Mouse (Mus musculus): ENCODE results near the gene Flvcr1.
A peak's percentile ranks its signal among the peaks of the same experiment; 100 is the strongest.

Flvcr1 gene

GRCm38 (mm10) chr1:190980470-190980869 lies 45.5 kb downstream of the Flvcr1 start:
- no peak for DNase-seq (ENCODE audit: low read depth, low spot score)

GRCm38 (mm10) chr1:190979100-190979563 lies 46.8 kb downstream of the Flvcr1 start, which contains the start of gene Vash2:
Gene Vash2 (minus strand): TSS chr1:190979296.
- DNase-seq (ENCODE audit: low read depth, low spot score) = peak; percentile 96

- peak; percentile 47 for DNase-seq (ENCODE audit: low read depth, low spot score)
Observed at GRCm38 (mm10) chr1:190978511-190979073, 47.4 kb downstream of the Flvcr1 start.

DNA sequence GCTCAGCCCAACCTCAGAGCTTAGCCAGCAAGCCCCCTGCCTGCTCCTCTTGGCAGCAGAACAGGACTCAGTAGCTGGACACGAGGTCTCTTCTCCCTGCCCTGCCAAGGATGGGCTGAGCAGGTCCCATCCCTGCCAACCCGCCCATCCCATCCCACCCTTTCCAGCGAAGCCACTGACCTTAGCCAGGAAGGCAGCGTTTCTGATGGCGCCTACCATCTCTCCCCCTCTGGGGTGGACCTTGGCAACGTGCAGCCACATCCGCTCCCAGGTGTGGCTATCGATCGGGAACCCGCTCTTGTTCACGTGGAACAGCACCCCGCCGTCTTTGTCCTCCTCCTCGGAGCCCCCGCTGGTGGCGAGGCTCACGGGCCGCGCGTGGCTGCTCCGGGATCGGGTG lies 48.0 kb downstream of the Flvcr1 start:
- DNase-seq (ENCODE audit: low read depth, low spot score) = peak; percentile 33

DNA sequence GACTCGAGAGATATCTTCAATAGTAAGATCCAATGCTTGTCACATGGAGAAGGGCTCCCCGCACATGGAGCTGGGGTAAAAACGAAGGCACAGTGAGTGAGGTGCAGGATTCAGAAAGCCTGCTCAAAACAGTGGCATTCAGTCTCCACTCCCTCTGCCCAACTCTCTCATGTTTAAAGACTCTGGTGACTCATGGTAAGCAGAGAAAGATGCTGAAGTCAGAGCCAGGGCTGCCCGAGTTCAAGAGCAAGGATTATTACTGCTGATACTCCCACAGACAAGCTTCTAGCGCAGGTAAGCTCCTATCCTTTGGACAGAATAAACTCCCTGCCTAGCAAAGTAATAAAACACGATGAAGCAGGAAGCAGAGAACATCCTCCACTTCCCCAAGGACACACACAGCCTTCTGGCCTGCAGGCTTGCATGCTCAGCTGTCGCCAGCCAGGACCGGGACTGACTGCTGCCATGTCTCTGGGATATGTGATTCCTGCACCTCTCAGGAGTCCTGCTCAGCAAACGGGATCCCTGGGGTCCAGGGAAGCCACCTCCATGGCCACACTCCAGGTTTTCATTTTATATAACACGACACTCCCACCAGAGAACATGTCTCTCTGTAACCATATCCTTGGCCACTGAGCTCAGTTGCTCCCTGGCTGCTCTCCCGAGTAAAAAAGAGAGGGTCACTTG lies 48.9 kb downstream of the Flvcr1 start:
- DNase-seq (ENCODE audit: low read depth, low spot score) = no peak

DNA sequence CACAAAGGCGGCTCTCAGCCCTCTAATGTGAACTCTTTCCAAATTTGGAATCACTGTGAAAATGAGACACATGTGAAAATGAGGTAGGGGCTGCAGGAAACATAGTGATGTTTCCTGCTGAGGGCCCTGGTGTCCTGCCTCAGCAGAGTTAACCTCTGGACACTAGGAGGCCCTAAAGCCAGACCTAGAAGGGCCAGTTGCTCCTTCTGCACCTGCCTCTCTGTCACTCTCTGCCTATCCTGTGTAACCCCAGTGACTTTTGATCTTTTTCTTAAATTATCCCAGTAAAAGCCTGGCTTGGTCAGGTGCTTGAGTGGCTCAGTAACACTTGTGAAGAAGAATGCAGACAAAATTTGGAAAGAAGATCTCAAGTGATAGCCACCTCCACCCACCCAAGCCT lies 51.1 kb downstream of the Flvcr1 start:
- no peak for DNase-seq (ENCODE audit: low read depth, low spot score)

- DNase-seq (ENCODE audit: low read depth, low spot score) = no peak
Observed at GRCm38 (mm10) chr1:190974191-190974590, 51.8 kb downstream of the Flvcr1 start.

GRCm38 (mm10) chr1:190972612-190973192 lies 53.3 kb downstream of the Flvcr1 start:
- no peak for DNase-seq (ENCODE audit: low read depth, low spot score)

DNA sequence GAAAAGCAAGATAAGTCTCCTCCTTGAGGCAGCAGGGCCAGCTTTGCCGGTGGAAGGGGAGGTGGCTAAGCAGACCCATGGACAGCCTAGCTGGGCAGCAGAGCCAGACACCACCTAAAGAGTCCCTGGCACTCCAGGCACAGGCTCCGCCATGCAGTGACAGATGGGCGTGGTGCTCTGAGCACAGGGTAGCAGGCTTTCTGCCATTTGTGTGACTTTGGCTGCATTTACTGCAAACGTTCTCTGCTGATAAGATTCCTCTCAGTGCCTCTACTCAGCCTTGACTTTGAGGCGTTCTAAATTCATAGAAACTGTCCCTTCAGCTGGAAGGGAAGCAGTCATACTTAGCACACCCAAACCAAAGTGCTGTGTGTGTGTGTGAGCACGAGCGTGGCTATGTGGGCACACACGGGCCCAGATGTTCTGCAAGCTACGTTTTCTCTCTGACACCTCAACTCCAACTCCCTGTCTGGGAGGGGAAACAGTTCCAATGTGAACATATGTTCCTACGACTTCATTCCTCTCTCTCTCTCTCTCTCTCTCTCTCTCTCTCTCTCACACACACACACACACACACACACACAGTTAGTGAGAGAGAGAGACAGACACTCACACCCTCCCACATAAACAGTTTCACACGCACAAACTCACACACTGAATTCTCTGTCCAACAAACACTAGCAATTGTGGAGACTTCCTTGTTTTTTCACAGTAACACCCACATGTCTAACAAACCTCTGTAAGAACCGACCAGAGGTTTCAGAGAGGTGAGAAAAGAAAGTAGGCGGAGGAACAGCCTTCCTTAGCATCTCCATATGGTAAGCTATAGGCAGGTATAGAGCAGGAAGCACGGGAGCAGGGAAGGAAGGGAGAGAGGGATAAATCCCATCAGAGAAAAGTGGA lies 54.0 kb downstream of the Flvcr1 start:
- no peak for DNase-seq (ENCODE audit: low read depth, low spot score)

DNA sequence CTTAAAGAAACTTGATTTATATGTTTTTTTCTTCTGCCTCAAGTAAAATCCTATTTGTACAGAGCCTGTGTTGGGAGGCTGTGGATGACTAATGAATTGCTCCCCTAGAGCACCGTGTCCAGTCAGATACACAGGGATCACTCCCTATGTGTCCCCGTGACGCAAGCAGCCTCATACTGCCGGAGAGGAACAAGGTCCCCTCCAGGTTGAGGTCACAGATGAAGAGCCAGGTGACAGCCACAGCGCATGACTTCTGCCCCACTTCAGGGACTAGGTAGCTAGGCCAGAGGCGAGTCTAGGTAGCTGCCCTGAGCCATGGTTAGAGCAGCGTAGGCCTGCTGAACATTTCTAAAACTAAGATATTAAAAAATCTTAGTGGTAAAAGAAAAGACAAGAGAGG lies 57.9 kb downstream of the Flvcr1 start:
- DNase-seq (ENCODE audit: low read depth, low spot score) = no peak

DNA sequence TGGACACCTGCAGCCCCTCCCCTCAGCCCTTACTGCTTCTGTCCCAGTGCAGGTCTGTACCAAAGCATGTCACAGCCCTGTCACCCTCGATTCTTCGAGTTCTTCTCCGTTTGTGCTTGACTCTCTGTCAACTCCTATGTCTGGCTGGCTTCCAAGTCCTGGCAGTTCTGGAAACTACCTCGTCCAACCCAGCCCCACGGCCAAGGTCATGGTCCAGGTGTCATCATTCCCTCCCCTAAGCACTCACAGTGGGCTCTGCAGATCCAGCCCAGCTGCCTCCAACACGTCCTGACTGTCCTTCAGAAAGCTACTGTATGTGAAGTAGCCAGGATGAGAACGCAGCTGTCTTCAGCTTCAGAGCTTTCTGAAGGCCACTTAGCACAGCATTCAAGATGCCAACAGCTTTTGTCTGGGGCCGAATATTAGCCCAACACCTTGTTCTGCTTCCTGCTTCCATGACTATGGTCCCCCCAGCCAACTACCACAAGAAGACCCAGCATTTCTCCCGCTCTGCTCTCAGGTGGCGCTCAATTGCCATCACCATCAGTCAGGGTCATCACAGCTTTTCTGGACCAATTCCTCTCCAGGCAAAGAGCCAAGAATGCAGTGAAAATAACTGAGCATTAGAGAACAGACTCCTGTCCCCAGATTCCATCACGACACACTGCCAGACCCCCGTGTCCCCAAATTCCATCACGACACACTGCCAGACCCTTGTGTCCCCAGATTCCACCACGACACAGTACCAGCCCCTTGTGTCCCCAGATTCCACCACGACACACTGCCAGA lies 60.8 kb downstream of the Flvcr1 start:
- DNase-seq (ENCODE audit: low read depth, low spot score) = no peak

- no peak for DNase-seq (ENCODE audit: low read depth, low spot score)
Observed at GRCm38 (mm10) chr1:190962760-190963159, 63.2 kb downstream of the Flvcr1 start.

DNA sequence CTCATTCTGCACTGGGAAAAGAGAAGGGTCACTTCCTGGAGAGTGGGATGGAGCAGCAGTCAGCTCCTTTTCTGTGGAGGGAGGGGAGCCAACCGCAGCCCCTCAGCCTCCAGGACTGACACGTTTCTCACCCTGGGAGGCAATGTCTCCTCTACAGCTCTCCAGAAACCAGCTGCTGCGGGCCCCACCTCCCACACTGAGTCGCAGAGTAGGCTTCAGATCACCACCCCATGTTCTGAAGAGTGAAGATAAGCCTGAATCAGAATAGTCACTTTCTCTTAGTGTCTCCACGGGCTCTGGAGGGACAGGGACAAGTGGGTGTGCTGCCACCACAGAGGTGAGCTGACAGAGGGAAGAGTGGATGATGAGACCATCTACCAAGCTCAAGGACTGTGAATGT lies 67.1 kb downstream of the Flvcr1 start:
- no peak for DNase-seq (ENCODE audit: low read depth, low spot score)

Data from mesoderm, embryonic 11.5 days (tissue).